Mouse (Mus musculus) limb, embryonic 12.5 days (tissue): ENCODE data around the gene Gstp1. TPM values are rescaled to one million over a fixed set of nuclear protein-coding genes. Genes with fewer than 3 reads are reported as not detected.

ENCODE experiments used
- ATAC-seq: fragments of 200-750 bp; cut with Nextera tagmentation; 2 replicates; pipeline ENCODE4 v1.8.0; 2017; ENCODE audit warnings: low read depth, moderate TSS enrichment; ENCODE audit not compliant: insufficient number of reproducible peaks, insufficient read depth, low FRiP score, low TSS enrichment
- H3K27ac ChIP-seq: fragments of 300-500 bp; sonication (generic); 2 replicates; pipeline ENCODE4 v1.5.1; 2016; ENCODE audit warnings: mild to moderate bottlenecking, moderate library complexity
- H3K27me3 ChIP-seq: fragments of 300-500 bp; sonication (generic); 2 replicates; pipeline ENCODE4 v1.6.1; 2016; ENCODE audit warnings: mild to moderate bottlenecking, moderate library complexity
- H3K36me3 ChIP-seq: fragments of 300-500 bp; sonication (generic); 2 replicates; pipeline ENCODE4 v1.6.1; 2016; ENCODE audit warnings: mild to moderate bottlenecking, moderate library complexity
- H3K4me1 ChIP-seq: fragments of 300-500 bp; sonication (generic); replicated peaks from 2 replicates; pipeline ENCODE4 v1.6.1; 2016
- H3K4me2 ChIP-seq: fragments of 300-500 bp; sonication (generic); 2 replicates; pipeline ENCODE4 v1.6.1; 2016; ENCODE audit warnings: mild to moderate bottlenecking, moderate library complexity
- H3K4me3 ChIP-seq: fragments of 300-500 bp; sonication (generic); replicated peaks from 2 replicates; pipeline ENCODE4 v1.5.1; 2016; ENCODE audit warnings: mild to moderate bottlenecking
- H3K9ac ChIP-seq: fragments of 300-500 bp; sonication (generic); replicated peaks from 2 replicates; pipeline ENCODE4 v1.6.1; 2016; ENCODE audit warnings: mild to moderate bottlenecking, moderate library complexity
- H3K9me3 ChIP-seq: fragments of 300-500 bp; sonication (generic); 2 replicates; pipeline ENCODE4 v1.6.1; 2016; ENCODE audit warnings: mild to moderate bottlenecking, moderate library complexity
- WGBS: fragments of 180-500 bp; shearing (Covaris S2); methylation state at CpG from one replicate; pipeline ENCODE4 v1.1.7; 2016; 5-methylcytosine and 5-hydroxymethylcytosine counted together
- polyA plus RNA-seq: library from polyadenylated mRNA; unstranded; fragments of >200 nt; fragmentation: Nextera tagmentation; extraction: Ambion mirVana; gene quantifications from 2 replicates; pipeline ENCODE4 v1.2.1, GENCODE M21; 2016

Gene Gstp1
- polyA plus RNA-seq, 1 experiment from 2014 or later: 504 TPM

DNA sequence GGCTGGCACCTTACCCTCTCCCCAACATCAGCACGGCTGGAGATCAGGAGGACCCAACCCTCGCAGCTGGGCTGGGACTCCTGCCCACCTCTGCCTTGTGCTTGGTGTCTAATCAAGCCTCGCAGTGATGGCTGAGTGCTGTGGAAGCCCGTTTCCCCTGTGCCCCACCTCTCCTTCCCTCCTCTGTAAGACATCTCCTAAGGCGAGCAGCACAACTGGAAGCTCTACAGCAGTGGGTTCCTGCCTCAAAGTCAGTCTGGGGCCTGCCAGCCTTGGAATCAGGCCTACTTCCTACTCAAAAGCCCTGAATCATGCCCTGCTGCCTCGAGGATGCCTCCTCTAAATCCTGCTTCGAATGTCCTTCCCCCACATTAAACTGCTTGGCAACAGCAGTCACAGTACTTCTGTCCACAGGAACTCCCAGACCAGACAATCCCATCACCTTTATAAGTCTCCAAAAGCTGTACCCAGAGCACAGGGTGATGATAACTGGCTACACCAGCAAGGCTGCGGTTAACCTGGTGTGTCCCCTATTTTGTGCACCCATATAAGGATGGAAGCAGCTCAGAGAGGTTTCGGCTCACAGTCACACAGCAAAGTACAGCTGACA, 38.6 kb downstream of the Gstp1 start:
- H3K4me3 ChIP-seq: peak overlapping the region; percentile 82
- peak overlapping the region; percentile 84 for H3K4me2 ChIP-seq
- no peak for ATAC-seq
- 76% methylated on average over 9 of the region's 9 CpGs for WGBS
- H3K27me3 ChIP-seq: no peaks in the 10 kb centered on the region
- no peak overlapping the region for H3K27ac ChIP-seq
- H3K9ac ChIP-seq: peak overlapping the region; percentile 47; the same call in 1 of the 2 replicates
- H3K36me3 ChIP-seq: 0 out of 2 replicates have a peak, but pooled peaks cover 4% of the 10 kb centered on the region
- no peaks in the 10 kb centered on the region for H3K9me3 ChIP-seq
- peaks cover 18% of the 10 kb centered on the region for H3K4me1 ChIP-seq

DNA sequence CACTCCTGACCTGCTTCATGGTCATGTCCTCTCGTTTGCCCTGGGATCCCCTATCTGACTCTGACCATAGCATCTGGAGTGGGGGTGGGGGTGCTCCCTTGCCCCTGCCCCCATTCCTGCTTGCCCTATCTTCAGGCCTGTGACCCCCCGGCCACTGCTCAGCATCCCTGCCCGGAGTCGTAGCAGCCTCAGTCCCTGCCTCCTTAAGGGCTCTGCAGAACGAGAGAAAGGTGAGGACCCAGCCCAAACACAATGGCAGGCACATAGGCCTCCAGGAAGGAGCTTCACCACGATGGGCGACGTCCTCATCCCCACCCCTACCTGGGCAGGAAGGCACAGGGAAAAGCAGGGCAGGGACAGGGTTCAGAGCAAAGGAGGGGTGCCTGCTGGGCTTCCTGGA, 39.5 kb downstream of the Gstp1 start:
- Histone ChIP-seq H3K4me3 (no peak overlapping the region), H3K36me3 (no peaks in the 10 kb centered on the region), H3K27ac (no peak overlapping the region), H3K9ac (0 out of 2 replicates have a peak overlapping the region, but pooled peaks have one; percentile 23), H3K9me3 (no peaks in the 10 kb centered on the region), H3K27me3 (0 out of 2 replicates have a peak, but pooled peaks cover 3% of the 10 kb centered on the region), H3K4me1 (peaks cover 18% of the 10 kb centered on the region), H3K4me2 (no peak overlapping the region)
- no peak for ATAC-seq
- WGBS: 74% methylated on average over 8 of the region's 8 CpGs

DNA sequence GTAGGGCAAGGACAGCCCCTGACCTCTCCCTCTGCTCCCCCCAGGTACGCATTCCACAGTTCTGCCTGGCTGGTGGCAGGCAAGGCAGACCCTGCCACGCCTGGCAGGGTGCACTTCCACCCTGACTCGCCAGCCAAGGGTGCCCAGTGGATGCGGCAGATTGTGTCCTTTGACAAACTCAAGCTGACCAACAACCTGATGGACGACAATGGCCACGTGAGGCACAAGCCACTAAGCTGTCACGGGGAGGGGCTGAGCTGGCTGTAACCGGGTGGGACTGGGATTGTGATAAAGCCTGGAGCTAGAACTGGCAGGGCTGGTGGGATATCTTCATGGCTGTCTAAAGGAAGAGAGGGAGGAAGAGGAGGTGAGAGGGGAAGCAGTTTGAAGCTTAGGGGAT, 40.6 kb downstream of the Gstp1 start:
- Histone ChIP-seq H3K4me2 (no peak overlapping the region), H3K27ac (no peak overlapping the region), H3K9me3 (no peaks in the 10 kb centered on the region), H3K36me3 (no peaks in the 10 kb centered on the region), H3K9ac (no peak overlapping the region), H3K27me3 (0 out of 2 replicates have a peak, but pooled peaks cover 3% of the 10 kb centered on the region), H3K4me1 (peaks cover 18% of the 10 kb centered on the region), H3K4me3 (no peak overlapping the region)
- no peak for ATAC-seq
- WGBS: 62% methylated on average over 8 of the region's 8 CpGs

DNA sequence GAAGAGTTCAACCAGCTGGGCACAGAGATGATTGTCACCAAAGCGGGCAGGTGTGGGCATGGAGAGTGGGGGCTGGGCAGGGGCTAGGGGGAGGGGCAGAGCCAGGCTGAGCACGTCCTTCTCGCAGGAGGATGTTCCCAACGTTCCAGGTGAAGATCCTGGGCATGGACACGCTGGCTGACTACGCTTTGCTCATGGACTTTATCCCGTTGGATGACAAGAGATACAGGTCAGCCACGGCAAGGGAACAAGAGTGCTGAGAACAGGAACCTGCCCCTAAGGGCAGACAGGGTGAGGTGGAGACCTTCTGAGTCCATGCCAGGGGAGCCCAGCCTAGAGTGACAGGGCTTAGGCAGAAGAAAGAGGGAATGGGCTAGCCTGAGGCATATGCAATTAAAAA, 41.0 kb downstream of the Gstp1 start:
- Histone ChIP-seq H3K9me3 (no peaks in the 10 kb centered on the region), H3K27ac (no peak overlapping the region), H3K9ac (no peak overlapping the region), H3K4me2 (no peak overlapping the region), H3K4me3 (no peak overlapping the region), H3K4me1 (peaks cover 18% of the 10 kb centered on the region), H3K27me3 (0 out of 2 replicates have a peak, but pooled peaks cover 3% of the 10 kb centered on the region), H3K36me3 (no peaks in the 10 kb centered on the region)
- WGBS: 81% methylated on average over 8 of the region's 8 CpGs
- ATAC-seq: no peak

DNA sequence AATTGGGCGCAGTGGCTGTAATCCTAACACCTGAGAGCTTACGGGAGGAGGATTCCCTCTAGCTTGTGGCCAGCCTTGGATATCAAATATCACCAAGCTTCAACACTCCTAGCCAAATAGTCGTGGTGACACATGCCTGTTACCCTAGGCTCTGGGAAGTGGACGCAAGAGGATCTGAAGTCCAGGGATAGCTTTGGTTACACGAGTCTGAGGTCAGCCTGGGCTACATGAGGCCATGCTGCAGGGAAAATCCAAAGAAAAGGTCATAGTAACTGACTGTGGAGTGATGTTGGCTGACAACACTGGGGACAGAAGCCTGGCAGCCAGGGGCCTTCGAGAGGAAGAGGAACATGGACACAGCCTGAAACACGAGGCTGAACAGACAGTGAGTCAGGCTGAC, 41.7 kb downstream of the Gstp1 start:
- H3K4me1 ChIP-seq: peaks cover 13% of the 10 kb centered on the region
- 68% methylated on average over 7 of the region's 7 CpGs for WGBS
- H3K27me3 ChIP-seq: 0 out of 2 replicates have a peak, but pooled peaks cover 3% of the 10 kb centered on the region

DNA sequence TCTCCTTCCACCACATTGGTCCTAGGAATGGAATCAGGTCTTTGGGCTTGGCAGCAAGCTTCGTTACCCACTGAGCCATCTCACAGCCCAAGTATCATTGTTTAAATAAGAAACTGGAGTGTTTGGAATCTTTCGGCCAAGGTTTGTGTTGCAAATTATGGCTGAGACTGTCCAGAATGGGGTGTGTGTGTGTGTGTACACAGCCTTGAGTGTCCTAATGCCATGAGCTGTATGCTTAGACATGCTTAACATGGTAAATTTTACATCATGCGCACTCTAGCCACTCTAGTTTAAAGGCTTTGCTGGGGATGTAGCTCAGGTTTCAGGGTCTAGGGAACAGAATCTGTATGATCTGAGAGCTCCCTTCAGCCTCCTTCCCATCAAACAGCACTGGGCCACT, 42.3 kb downstream of the Gstp1 start:
- 88% methylated on average over 3 of the region's 3 CpGs for WGBS
- Histone ChIP-seq H3K4me3 (no peak overlapping the region), H3K9ac (no peak overlapping the region), H3K36me3 (no peaks in the 10 kb centered on the region), H3K4me1 (peaks cover 9% of the 10 kb centered on the region), H3K4me2 (no peak overlapping the region), H3K9me3 (no peaks in the 10 kb centered on the region), H3K27ac (no peak overlapping the region), H3K27me3 (0 out of 2 replicates have a peak, but pooled peaks cover 8% of the 10 kb centered on the region)
- no peak for ATAC-seq

More for the DNA sequence above, 41.7 kb downstream of the Gstp1 start:
- ATAC-seq: no peak
- no peak overlapping the region for H3K27ac ChIP-seq
- H3K36me3 ChIP-seq: no peaks in the 10 kb centered on the region
- no peak overlapping the region for H3K9ac ChIP-seq
- no peak overlapping the region for H3K4me3 ChIP-seq
- H3K9me3 ChIP-seq: no peaks in the 10 kb centered on the region
- no peak overlapping the region for H3K4me2 ChIP-seq

DNA sequence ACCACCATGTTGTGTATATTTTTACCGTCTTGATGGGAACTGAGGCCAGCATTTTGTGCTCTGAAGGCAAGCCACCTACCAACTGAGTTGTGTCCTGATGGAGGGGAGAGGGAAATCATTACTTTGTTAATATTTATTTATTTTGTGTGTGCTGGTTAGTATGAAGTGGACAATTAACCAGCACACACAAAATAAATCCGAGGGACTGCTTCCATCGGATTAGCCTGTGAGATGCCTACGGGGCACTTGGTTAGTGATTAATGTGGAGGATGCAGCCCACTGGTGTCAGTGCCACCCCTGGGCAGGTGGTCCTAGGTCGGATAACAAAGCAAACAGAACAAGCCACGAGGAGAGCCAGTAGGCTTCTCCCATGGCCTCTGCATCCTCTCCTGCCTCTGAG, 42.9 kb downstream of the Gstp1 start:
- no peaks in the 10 kb centered on the region for H3K9me3 ChIP-seq
- no peak for ATAC-seq
- H3K4me2 ChIP-seq: no peak overlapping the region
- WGBS: 65% methylated on average over 6 of the region's 6 CpGs
- 0 out of 2 replicates have a peak, but pooled peaks cover 8% of the 10 kb centered on the region for H3K27me3 ChIP-seq
- H3K9ac ChIP-seq: no peak overlapping the region
- no peaks in the 10 kb centered on the region for H3K36me3 ChIP-seq
- peaks cover 9% of the 10 kb centered on the region for H3K4me1 ChIP-seq
- no peak overlapping the region for H3K27ac ChIP-seq
- H3K4me3 ChIP-seq: no peak overlapping the region

DNA sequence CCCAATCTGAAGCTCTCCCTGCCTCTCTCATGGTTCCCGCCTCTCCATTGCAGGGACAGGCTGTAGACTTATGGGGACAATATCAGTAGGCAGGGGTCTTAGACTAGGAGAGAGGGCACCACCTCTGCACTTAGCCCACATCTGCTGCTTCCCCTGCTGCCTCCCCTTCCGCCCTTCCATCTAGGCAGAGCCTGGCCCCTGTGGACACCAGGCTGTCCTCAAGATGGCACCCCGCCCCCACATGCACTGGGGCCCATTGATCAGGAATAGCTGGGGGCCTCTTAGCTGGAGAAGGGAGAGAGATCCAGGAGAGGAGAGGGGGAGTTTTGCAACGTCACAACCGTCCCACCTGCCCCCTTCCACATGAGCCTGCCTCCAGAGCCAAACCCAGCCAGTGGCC, 45.4 kb downstream of the Gstp1 start, which contains the start of gene Tbx10:
Gene Tbx10, plus strand, starts transcription at position 337 of the 400 bp plus-strand sequence.
- no peak within 1 kb of the TSS for H3K27ac ChIP-seq

DNA sequence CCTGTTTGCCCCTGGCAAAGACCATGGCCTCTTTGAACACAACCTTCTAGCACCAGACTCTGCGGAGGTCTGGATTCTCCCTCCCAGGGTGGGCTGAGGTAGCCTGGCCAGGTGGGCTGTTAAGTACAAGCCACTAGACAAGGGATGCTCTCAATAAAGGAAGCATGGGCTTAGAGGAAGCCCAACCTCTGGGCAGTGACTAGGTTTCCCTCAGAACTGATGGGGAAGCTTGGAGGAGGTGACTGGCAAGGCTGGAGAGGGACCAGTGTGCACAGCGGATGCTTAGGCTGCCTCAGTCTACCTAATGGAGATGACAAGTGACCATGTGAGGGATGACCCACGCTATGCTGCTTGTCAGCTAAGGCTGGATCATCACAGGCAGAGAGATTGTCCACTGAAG, 45.8 kb downstream of the Gstp1 start:
- Histone ChIP-seq H3K9me3 (no peaks in the 10 kb centered on the region; the same call in 1 of the 2 replicates), H3K27me3 (0 out of 2 replicates have a peak, but pooled peaks cover 8% of the 10 kb centered on the region), H3K9ac (no peak overlapping the region), H3K4me1 (peaks cover 7% of the 10 kb centered on the region), H3K4me2 (no peak overlapping the region), H3K27ac (no peak overlapping the region), H3K4me3 (no peak overlapping the region), H3K36me3 (no peaks in the 10 kb centered on the region)
- 85% methylated on average over 3 of the region's 3 CpGs for WGBS
- no peak for ATAC-seq

More for the DNA sequence above, 45.4 kb downstream of the Gstp1 start, which contains the start of gene Tbx10:
- Histone ChIP-seq H3K4me1 (peaks cover 5% of the 10 kb centered on the region; the same call in 1 of the 2 replicates), H3K4me3 (no peak within 1 kb of the TSS), H3K27me3 (0 out of 2 replicates have a peak, but pooled peaks cover 8% of the 10 kb centered on the region), H3K9ac (no peak within 1 kb of the TSS), H3K4me2 (no peak within 1 kb of the TSS), H3K36me3 (no peaks in the 10 kb centered on the region), H3K9me3 (no peaks in the 10 kb centered on the region; the same call in 1 of the 2 replicates)
- WGBS: 37% methylated on average over 5 of the region's 5 CpGs
- ATAC-seq: no peak

DNA sequence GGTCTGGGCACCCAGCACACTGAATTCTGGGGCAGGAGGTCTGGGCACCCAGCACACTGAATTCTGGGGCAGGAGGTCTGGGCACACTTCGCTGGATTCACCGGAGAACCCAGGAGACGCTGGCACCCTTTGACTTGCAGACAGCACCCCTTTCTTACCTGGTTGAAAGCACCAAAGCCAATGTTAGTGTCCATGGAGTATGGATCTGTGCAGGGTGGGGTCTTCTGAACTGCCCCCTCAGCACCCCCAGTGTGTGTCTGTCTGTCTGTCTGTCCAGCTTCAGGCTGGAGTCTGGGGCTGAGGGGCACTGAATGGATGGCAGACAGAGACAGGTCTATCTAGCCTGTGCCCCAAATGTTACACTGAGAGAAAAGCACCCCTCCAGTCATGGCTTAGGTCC, 46.2 kb downstream of the Gstp1 start:
- no peak overlapping the region for H3K4me3 ChIP-seq

DNA sequence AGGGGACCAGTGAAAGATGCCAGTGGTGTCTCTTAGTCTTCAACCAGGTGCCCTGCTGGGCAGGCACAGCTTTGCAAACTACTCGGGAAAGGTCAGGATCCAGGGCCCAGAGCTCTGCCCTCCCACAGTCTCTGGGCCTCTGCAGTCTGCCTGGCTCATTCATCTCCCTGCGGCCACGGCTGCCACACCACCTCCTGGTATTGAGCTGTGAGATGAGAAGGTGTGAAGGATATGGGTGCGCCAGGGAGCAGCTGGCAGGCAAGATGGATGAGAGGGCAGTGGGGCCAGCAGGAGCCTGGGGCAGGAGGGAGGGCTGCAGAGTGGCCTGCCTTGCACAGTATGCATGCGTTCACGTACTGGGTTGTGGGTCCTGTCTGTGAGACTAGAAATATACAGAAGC, 47.0 kb downstream of the Gstp1 start:
- Histone ChIP-seq H3K27me3 (0 out of 2 replicates have a peak, but pooled peaks cover 8% of the 10 kb centered on the region), H3K9ac (no peak overlapping the region), H3K27ac (no peak overlapping the region), H3K4me1 (peaks cover 15% of the 10 kb centered on the region), H3K4me2 (no peak overlapping the region), H3K9me3 (no peaks in the 10 kb centered on the region; the same call in 1 of the 2 replicates), H3K4me3 (no peak overlapping the region), H3K36me3 (no peaks in the 10 kb centered on the region)
- ATAC-seq: no peak
- WGBS: 28% methylated on average over 6 of the region's 6 CpGs

More for the DNA sequence above, 46.2 kb downstream of the Gstp1 start:
- H3K9ac ChIP-seq: no peak overlapping the region
- no peak overlapping the region for H3K27ac ChIP-seq
- no peaks in the 10 kb centered on the region for H3K36me3 ChIP-seq
- ATAC-seq: no peak
- no peaks in the 10 kb centered on the region; the same call in 1 of the 2 replicates for H3K9me3 ChIP-seq
- 96% methylated on average over 3 of the region's 3 CpGs for WGBS
- peaks cover 11% of the 10 kb centered on the region for H3K4me1 ChIP-seq
- H3K4me2 ChIP-seq: no peak overlapping the region
- H3K27me3 ChIP-seq: 0 out of 2 replicates have a peak, but pooled peaks cover 8% of the 10 kb centered on the region
